Mouse (Mus musculus) T-helper 2 cell (primary cell): ENCODE results near the gene Pcca.

Experiments
- in situ Hi-C: fragments of 300-600 bp; cut with MboI, MseI; formaldehyde crosslinking; loops from one replicate; pipeline ENCODE4 v1.15.1; 2025; ENCODE audit warnings: high pct_unique_total_duplicates

Pcca gene

DNA sequence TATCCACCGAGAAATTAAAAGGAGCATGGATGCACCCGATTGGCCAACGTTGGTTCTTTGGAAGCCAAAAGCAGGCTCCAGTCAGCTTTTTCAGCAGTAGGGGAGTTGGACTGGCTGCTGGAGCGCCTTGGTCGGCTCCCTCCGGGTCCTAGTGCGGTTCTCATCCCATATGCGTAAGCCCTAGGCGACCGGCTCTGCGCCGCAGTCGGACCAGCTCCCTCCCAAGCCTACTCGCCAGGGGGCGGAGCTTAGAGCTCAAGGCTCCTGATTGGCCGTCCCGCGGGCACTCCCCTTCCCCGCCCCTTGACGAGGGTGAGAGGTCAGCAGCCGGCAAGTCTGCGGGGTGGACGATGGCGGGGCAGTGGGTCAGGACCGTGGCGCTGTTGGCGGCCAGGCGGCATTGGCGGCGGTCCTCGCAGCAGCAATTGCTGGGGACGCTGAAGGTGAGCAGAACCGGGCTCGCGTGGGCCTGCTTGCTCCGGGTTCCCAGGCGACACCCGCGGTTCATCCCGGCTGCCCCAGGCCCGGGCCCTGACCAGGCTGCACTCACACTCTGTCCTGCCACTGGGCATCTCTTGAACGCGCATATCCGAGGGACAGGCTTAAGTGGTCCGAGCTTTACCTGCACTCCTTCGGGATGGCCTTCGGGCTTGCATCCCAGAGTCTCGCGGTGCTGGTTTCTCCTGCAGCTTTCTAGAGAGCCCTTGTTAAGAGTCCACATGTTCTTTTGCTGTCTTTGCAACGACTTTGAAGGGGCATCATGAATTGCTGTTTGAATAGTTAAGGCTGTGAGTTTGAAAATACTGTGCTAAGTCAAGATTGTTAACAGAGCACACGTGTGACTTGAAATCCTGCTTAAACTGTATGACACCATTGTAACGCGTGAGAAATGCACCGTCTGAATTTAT lies at the start of gene Pcca:
TSS of gene Pcca (plus strand) at position 308 of the 908 bp plus-strand sequence.
- in situ Hi-C loops: no loop called here

DNA sequence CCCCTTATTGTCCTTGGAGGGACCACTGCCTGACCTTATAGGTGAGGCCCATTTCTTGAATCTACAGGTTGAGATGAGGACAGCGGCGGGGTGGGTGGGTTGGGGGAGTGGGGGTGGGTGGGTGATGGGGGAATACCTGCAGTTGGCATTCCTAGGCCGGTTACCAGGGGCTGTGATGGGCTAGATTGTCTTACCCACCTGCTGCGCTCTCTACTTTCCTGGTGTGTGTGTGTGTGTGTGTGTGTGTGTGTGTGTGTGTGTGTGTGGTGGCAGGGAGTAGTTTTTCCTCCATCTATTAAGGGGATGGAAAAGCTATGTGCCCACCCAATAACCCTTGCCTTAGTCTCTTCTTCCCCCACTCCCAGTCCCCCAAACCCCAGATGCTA lies 49.7 kb upstream of the Pcca start:
- in situ Hi-C loops: no loop called here

DNA sequence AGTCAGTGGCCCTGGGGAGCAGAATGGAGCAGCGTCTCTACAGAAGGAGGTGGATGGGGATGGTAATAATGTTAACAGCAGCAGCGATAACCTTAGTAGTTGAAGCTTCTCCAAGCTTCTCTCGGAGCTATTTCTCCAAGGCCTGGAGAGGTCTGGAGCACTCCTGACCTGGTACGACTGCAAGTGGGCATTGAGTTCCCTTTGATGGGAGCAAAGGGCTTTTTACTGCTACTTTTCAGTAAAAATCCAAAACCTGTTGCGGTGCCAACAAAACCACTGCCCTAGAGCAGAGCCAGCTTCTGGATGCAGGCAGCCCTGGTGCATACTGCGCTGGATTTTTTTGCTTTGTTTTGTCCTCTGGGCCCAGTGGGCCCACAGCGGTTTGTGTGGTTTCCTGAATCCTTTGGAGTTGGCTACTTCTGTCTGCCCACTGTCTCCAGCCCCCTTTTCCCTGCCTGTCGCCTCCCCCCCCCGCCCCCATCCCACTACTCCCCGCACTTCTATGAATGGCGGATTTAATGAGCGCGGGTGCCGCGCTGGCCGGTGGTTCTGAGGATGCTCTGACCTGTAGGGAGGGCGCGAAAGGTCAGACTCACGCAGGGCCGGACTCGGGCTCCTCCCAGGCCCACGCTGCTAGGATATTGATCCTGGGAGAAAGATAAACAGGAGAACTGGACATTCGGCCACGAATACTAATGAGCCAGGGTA lies 49.1 kb upstream of the Pcca start:
- in situ Hi-C loops: no loop called here

DNA sequence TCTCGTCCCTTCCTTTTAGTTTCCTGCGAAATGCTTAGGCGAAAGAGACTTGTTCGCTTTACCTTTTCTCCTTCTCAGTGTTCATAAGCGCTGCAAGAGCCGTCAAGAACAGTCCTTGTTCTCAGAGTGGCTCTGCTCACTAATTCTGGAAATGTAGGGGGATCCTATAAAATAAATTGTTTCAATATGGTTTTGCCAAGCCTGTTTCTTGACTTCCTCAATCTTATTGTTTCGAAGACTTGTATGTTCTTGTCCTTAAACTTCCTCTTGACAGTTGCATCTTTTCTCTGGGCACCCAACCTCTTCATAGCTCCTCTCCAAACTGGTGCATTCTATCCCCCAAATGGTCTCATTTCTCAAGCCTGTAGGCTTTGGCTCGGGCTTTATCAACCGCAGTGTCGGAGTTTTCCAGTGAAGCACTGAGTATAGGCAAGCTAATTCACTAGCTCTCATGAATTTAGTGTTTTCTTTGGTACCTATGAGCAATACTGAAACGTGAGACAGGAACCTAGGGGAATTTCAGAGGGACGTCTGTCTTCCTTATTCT lies 48.4 kb upstream of the Pcca start:
- in situ Hi-C loops: no loop called here

DNA sequence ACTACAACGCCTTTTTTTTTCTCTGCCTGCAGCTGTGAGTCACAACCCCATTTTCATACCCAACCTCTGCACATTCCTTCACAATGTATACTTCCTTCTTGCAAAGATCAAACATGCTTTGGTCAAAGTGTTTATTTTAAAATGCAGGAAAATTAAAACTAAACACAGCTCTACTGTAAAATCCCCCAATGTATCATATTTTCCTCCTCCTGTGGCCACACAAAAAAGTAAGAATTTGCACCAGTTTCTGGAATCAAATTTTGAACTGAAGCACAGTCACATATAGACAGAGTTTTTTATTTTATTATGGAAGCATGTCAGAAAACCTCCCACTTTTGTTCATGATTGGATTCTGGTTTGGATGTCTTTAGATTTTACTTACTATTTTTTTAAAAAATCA lies 47.5 kb upstream of the Pcca start:
- in situ Hi-C loops: no loop called here

DNA sequence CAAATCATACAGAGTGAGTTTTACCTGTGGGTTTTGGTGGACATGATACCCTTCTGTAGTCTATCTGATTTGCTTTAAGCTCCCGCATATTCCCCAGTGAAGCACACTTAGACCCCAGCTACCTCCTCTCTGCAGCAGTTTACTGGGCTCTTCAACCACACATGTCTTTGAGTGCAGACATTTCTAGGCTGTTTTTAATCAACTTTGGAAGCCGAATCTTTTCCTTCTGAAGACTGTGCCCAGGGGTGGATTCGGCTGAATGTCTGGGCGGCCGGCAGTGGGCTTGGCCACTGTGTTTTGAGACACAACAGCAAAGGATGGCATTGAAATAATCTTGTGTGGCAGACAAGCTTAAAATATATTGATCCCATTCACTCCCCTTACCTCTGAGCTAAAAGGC lies 46.8 kb upstream of the Pcca start:
- in situ Hi-C loops: no loop called here

DNA sequence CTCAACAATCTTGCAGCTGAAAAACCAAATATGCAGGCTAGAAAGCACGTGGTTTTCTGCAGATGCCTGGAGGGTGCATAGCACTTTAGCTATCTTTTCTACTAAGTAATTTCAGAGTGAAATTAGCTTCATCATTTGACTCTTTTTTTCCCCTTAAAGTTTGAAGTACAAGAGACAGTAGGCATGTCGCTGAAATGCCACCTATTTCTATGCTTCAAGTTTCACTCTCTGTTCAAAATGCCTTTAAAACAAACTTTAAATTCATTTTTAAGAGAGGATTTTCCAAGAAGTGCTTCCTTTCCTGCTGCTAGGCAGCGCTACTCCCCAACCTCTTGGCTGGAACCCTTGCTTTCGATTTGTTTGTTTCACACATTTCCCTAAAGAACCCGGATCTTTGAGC lies 45.1 kb upstream of the Pcca start:
- in situ Hi-C loops: no loop called here

DNA sequence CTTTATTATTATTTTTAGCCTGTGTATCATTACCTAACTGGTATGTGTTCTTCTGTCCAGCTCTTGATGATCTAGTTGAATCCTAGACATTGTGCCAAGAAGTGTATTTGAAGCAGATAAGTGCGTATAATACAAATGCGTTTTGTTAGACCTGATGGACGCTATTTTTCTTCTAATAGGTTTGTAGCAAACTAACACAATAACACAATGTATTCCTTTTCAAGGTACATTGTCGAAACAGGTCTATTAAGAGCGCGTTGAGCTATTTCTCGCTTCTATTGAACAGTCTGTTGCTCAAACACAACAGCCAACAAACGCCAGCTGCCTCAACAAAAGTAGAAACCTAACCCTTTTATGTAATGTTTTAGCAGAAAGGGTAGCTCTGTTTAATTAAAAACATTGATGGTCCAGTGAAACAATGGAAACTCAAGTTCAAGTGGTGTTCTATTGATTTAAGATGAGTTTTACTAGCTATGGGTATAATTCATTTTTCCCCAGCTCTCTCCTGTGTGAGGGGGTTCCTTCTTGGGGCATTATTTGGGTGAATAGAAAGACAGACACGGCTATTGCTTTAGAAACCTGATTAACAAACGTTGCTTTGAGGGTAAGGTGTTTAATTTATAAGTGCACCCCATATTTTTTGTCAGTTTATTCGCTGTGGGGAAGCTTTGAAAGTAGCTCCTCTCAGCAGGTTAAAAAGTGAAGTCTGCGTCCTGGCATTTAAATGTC lies 44.3 kb upstream of the Pcca start:
- in situ Hi-C loops: loop anchor here (10.0 kb wide), 1 partner anchor 385 kb away; no protein-coding TSS in a partner anchor

DNA sequence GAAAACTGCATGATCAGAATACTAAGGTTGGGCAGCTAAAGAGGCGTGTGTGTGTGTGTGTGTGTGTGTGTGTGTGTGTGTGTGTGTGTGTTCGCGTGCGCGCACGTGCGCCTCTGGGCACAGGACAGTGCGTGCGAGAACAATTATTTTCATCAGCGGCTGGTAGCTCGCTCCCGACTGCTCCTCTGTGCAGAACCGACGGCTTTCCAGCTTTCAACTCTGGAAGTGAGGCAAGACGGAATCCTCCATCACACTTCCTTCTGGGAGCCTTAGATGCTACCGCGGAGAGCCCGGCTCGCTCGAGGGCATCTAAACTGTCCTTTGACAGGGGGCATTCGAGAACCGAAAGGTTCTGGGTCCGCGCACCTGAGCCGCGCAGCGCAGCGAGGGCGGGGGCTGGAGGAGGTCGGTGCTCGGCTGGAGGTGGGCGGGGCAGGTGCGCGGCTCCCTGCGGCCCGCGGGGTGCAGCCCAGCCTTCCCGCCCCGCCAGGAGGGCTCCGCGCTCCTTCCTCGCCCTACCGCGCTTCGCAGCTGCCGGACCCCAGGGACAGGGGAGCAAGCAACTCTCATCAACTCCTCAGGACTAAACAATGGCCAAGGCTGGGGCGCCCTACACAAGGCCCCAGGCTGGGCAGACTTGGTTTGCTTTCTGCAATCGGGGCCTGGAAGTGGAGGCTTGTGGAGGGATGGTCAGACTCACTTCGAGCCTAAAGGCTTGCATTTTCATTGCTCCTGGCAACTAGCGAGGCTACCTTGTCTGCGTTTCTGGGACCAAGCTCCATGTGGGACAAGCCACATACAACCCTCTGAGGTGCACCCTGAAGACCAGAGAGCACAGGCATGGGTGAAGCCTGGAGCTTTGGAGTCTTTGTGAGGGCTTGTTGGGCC lies 43.4 kb upstream of the Pcca start, which contains the start of gene Gm10837:
TSS of gene Gm10837 (plus strand) at position 146 of the 888 bp plus-strand sequence.
- in situ Hi-C loops: loop anchor here (10.0 kb wide), 1 partner anchor 384 kb away; no protein-coding TSS in a partner anchor

DNA sequence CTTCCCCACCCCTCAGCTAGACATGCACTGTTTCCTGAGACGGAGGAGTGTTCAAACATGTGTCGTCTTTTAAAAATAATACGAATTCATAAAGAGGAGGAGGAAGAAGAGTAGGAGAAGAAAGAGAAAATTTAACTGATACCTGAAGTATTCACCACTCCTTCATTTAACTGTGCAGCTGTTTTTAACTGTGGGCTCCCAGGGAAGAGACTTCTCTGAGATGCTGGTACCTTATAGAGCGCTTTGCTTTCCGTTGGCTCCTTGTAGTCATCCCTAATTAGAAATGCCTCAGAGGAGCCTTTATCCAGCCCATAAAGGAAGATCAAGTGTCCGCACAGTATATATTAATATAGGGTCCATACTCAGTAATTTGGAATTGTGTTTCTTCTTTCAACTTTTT lies 42.6 kb upstream of the Pcca start:
- in situ Hi-C loops: loop anchor here (10.0 kb wide), 1 partner anchor 383 kb away; no protein-coding TSS in a partner anchor

DNA sequence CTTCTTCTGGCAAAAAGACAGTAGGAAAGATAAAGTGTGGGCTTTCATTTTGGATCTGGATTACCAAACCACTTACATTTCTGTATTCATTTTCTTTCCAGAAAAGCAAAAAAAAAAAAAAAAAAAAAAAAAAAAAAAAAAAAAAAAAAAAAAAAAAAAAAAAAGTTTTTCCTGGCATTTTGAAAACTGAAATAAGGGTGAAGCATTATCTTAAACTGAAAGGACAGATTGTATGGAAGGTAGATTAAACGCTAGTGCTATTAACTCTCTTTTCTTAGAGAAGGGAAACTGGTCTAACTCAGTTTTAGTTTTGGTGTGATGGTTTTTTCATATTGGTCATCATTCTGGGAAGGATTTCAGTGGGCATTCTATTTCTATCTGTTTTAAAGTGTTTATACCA lies 42.1 kb upstream of the Pcca start:
- in situ Hi-C loops: loop anchor here (10.0 kb wide), 1 partner anchor 383 kb away; no protein-coding TSS in a partner anchor

DNA sequence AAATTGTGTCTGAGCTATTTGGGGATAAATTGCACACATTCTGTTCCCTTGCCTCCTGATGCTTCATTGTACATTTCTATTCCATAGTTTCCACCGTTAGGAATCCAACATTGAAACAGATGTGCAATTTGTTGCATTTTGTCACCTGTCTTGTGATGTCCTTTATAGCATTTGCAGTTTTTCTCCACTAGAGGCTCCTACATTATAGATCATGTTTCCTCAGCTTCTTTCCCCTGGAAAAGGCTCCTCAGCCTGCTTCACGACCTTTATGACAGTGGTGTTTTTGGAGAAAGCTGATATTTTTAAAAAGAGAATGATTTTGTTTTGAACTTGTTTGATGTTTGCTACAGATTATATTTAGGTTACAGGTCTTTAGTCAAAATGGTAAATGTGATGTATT lies 25.1 kb upstream of the Pcca start:
- in situ Hi-C loops: no loop called here

DNA sequence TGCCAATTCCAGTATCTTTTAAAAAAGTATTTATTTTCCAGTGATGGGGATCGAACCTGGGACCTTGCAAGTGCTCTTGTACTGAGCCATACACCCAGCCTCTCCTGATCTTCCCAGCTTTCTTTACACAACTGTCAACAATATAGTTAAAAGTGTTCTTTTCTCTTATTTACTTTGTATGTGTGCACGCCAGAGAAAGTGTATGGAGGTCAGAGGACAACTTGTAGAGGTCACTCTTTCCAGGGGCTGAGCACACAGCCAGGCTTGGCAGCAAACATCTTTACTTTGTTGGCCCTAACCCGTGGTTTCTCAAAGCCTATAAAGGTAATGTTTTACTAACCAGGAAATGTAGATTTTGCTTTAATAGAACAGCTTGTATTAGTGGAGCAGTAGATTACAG lies 22.6 kb upstream of the Pcca start:
- in situ Hi-C loops: no loop called here

DNA sequence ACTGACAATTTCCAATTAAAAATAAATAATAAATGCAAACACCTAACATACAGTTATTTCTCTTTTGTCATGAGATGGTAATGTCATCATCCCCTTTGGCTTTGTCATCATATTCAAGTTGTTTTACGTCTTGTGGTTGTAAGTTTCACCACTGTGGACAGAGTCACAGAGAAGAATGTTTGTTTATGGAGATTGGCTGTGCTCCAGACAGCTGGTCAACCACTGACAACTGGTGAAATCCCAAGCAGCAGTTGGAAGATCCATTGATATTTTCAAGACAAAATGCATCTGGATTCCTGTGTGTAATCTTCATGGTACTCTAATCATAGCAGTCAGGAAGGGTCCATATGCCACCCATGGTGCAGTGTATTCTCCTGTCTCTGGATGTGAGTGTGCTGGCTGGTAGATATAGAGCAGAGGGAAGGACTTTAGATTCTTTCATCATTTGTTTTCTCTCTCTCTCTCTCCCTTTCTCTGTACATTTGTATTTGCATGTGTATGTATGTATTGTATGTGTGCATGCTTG lies 20.6 kb upstream of the Pcca start:
- in situ Hi-C loops: no loop called here

DNA sequence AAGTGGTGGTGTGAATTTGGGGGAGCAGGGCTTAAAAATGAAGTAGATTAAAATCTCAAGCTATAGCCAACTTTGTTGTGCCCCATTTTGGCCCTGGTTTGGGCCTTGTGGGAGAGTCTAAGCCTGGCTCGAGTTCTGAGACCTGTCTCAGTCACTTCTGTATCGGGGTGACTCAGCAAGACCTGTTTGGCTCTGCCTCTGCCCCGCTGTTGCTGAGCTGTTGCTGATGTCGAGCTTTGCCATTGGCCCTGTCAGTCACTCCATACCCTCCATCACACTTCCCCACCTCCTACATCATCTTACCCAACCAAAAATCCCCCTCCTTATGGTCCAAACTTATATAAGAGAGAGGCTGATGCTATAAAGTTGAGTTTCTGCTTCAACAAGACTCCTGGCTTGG lies 5.6 kb upstream of the Pcca start:
- in situ Hi-C loops: no loop called here

DNA sequence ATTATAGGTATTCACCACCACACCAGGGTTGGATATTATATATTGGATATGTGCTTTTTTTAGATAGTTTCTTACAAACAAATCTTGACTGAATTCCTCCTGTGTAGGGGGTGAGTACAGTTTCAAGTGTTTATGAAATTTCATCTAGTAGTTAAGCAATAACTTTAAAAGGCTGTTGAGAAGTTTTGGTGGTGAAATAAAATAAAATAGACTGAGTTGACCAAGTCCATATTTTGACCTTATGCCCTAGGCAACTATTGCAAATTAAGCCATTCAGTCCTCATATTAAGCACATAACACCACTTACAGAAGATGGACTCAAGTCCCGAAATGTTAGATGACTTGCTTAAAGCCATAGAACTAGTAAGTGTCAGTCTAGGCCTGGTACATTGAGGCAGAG lies 1.9 kb downstream of the Pcca start:
- in situ Hi-C loops: no loop called here

DNA sequence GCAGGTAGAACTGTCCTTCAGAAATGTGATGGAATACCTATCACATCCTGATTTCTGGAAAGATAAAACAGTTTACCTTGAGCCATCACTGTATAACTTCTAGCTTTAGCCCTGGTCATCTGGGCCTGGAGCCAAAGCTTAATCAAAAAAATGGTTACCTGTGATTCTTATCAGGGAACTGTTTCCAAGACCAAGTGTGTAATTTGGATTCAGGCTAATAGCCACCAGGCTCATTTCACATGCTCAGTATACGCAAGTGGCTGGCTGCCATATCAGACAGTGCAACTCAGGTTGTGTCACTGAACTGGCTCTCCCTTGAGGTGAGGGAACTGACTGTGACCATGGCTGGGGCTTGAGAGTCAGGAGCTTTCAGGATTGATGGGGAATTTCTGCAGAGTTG lies 14.3 kb downstream of the Pcca start:
- in situ Hi-C loops: no loop called here

DNA sequence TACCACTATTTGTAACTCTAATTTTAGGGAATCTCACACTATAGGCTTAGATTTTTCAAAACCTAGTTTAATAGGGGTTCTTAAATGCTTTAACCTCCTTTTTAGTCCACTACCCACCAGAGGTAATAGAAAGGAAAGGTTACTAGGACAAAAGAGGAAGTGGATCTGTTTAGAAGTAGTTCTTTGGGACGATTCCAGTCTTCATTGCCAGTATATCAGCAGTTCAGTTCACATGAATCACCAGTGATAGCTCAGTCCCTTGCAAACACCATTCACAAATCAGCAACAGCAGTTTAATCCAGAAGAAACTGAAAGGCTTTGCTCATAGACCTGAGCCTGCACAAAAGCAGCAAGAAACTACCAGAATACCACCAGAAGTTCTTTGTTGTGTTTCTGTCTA lies 14.8 kb downstream of the Pcca start:
- in situ Hi-C loops: no loop called here

DNA sequence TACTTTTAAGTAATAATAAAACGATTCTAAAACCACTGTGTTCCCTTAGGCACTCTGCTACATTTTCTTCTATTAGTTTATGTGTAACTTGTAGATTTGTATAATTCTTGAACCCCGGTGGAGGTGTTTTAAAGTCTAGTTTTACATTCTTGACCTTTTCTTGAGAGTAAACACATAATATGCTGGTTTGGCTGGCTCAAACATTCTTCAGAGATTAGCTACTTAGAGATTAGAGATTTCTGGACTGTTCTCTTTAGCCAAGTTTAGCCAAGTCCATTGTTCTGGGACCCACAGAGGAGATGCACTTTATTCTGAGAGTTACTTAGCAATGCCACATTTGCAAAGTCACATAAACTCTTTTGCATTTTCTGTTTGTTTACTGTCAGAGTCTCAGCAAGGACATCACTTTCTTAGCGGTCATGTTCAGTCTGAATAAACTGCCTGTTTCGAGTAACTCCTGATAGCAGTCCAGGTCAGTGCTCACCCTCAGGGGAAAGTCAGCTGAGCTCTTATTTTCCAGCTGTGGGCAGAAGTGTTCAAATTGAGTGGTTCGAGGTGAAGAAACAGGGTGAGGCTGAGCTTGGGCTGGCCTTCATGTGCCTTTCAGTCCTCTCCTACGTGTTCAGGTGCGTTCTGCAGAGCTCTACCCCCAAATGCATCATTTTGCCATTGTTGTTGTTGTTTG lies 18.8 kb downstream of the Pcca start:
- in situ Hi-C loops: no loop called here

DNA sequence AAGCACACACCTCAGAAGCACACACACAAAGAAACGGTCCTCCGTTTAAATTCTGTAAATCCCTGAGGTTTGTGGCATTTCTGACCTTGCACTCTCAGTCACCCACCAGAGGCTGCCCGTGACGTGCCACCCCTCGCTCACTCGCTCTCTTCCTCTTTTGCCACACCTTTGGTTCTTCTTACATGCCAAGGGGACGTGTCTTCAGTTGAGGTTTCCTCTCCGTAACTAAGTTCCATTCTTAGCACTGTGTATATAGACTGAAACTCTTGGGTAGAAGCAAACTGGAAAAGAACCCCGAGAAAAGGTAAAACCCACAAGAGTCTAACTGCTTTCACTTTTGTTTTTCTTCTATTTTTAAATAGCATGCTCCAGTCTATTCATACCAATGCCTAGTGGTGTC lies 23.2 kb downstream of the Pcca start:
- in situ Hi-C loops: no loop called here
